Mouse (Mus musculus): ENCODE results near the gene Mertk. TPM values are rescaled to one million over a fixed set of nuclear protein-coding genes. Genes with fewer than 3 reads are reported as not detected.

Gene Mertk
- total and polyA plus RNA-seq, 2 experiments from 2014 or later, result 2.0 to 7.7 TPM

- Histone ChIP-seq H3K36me3 (ENCODE audit: insufficient read depth, low read length) (no peaks in the 10 kb centered on the region), H3K4me1 (ENCODE audit: insufficient read depth, low read length) (no peaks in the 10 kb centered on the region), H3K9ac (replicated peaks; ENCODE audit: low read length, poor library complexity, severe bottlenecking) (no peak overlapping the region), H3K4me2 (ENCODE audit: low read depth, low read length, poor library complexity, severe bottlenecking) (no peak overlapping the region), H3K4me3 (ENCODE audit: low read depth, low read length) (no peak overlapping the region), H3K9me3 (ENCODE audit: low read length) (no peaks in the 10 kb centered on the region), H3K27me3 (ENCODE audit: insufficient read depth, low read length) (no peaks in the 10 kb centered on the region), H3K27ac (ENCODE audit: low read depth, low read length) (no peak overlapping the region)
- TF ChIP-seq CTCF (IDR thresholded peaks at IDR 0.05), result no peak
- DNase-seq (ENCODE audit: low spot score), result no peak
- ATAC-seq (ENCODE audit: low FRiP score), result no peak
- WGBS, result 91% methylated on average over 11 of the region's 11 CpGs
Observed at GRCm38 (mm10) chr2:128790875-128791614, 92.3 kb downstream of the Mertk start.

- TF ChIP-seq CTCF (IDR thresholded peaks at IDR 0.05), result no peak
- no peak for DNase-seq (ENCODE audit: low spot score)
- no peak for ATAC-seq (ENCODE audit: low FRiP score)
- H3K4me1 ChIP-seq (ENCODE audit: insufficient read depth, low read length), result no peaks in the 10 kb centered on the region
- H3K9me3 ChIP-seq (ENCODE audit: low read length), result no peaks in the 10 kb centered on the region
- H3K27me3 ChIP-seq (ENCODE audit: insufficient read depth, low read length), result no peaks in the 10 kb centered on the region
- no peak overlapping the region for H3K4me3 ChIP-seq (ENCODE audit: low read depth, low read length)
- no peak overlapping the region for H3K4me2 ChIP-seq (ENCODE audit: low read depth, low read length, poor library complexity, severe bottlenecking)
- H3K27ac ChIP-seq (ENCODE audit: low read depth, low read length), result no peak overlapping the region
- 84% methylated on average over 6 of the region's 6 CpGs for WGBS
- no peaks in the 10 kb centered on the region for H3K36me3 ChIP-seq (ENCODE audit: insufficient read depth, low read length)
- no peak overlapping the region for H3K9ac ChIP-seq (replicated peaks; ENCODE audit: low read length, poor library complexity, severe bottlenecking)
Observed at GRCm38 (mm10) chr2:128793958-128794357, 95.2 kb downstream of the Mertk start.

- H3K36me3 ChIP-seq (ENCODE audit: insufficient read depth, low read length), result no peaks in the 10 kb centered on the region
- no peaks in the 10 kb centered on the region for H3K9me3 ChIP-seq (ENCODE audit: low read length)
- no peaks in the 10 kb centered on the region for H3K4me1 ChIP-seq (ENCODE audit: insufficient read depth, low read length)
- H3K4me3 ChIP-seq (ENCODE audit: low read depth, low read length), result no peak overlapping the region
- WGBS, result 86% methylated on average over 6 of the region's 6 CpGs
- H3K27ac ChIP-seq (ENCODE audit: low read depth, low read length), result no peak overlapping the region
- DNase-seq (ENCODE audit: low spot score) (no peak), ATAC-seq (ENCODE audit: low FRiP score) (no peak)
- H3K9ac ChIP-seq (replicated peaks; ENCODE audit: low read length, poor library complexity, severe bottlenecking), result no peak overlapping the region
- TF ChIP-seq CTCF (IDR thresholded peaks at IDR 0.05), result no peak
- no peak overlapping the region for H3K4me2 ChIP-seq (ENCODE audit: low read depth, low read length, poor library complexity, severe bottlenecking)
- no peaks in the 10 kb centered on the region for H3K27me3 ChIP-seq (ENCODE audit: insufficient read depth, low read length)
Observed at GRCm38 (mm10) chr2:128796463-128796862, 97.7 kb downstream of the Mertk start.

GRCm38 (mm10) chr2:128803441-128803840 is 104.7 kb downstream of the Mertk start:
- Histone ChIP-seq H3K9me3 (ENCODE audit: low read length) (no peaks in the 10 kb centered on the region), H3K27me3 (ENCODE audit: insufficient read depth, low read length) (no peaks in the 10 kb centered on the region), H3K4me2 (ENCODE audit: low read depth, low read length, poor library complexity, severe bottlenecking) (no peak overlapping the region), H3K36me3 (ENCODE audit: insufficient read depth, low read length) (no peaks in the 10 kb centered on the region), H3K9ac (replicated peaks; ENCODE audit: low read length, poor library complexity, severe bottlenecking) (no peak overlapping the region), H3K4me3 (ENCODE audit: low read depth, low read length) (no peak overlapping the region), H3K4me1 (ENCODE audit: insufficient read depth, low read length) (no peaks in the 10 kb centered on the region), H3K27ac (ENCODE audit: low read depth, low read length) (no peak overlapping the region)
- no peak for TF ChIP-seq CTCF (IDR thresholded peaks at IDR 0.05)
- no peak for ATAC-seq (ENCODE audit: low FRiP score)
- 97% methylated on average over 4 of the region's 4 CpGs for WGBS
- DNase-seq (ENCODE audit: low spot score), result no peak

DNA sequence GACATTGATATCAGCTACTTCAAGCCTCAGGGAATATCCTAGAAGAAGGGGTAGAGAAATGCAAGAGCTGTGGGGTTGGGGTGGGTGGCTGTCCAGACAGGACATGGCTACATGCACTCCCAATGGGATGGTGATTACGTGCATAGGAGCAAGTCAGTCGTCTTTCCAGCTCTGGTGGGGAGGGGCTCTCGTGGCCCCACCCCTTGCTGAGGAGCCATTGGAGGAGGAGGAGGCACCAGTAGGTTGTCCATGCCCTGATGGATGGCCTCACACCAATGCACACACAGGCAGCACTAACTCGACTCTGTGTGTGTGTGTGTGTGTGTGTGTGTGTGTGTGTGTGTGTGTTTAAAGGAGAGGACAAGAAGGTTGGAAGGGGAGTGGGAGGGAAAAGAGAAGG is 106.6 kb downstream of the Mertk start:
- no peak for ATAC-seq (ENCODE audit: low FRiP score)
- H3K27ac ChIP-seq (ENCODE audit: low read depth, low read length), result no peak overlapping the region
- H3K4me2 ChIP-seq (ENCODE audit: low read depth, low read length, poor library complexity, severe bottlenecking), result no peak overlapping the region
- H3K9ac ChIP-seq (replicated peaks; ENCODE audit: low read length, poor library complexity, severe bottlenecking), result no peak overlapping the region
- H3K4me1 ChIP-seq (ENCODE audit: insufficient read depth, low read length), result no peaks in the 10 kb centered on the region
- no peak for TF ChIP-seq CTCF (IDR thresholded peaks at IDR 0.05)
- no peak for DNase-seq (ENCODE audit: low spot score)
- no peak overlapping the region for H3K4me3 ChIP-seq (ENCODE audit: low read depth, low read length)
- WGBS, result 66% methylated on average over 4 of the region's 4 CpGs
- H3K36me3 ChIP-seq (ENCODE audit: insufficient read depth, low read length), result no peaks in the 10 kb centered on the region
- no peaks in the 10 kb centered on the region for H3K9me3 ChIP-seq (ENCODE audit: low read length)
- no peaks in the 10 kb centered on the region for H3K27me3 ChIP-seq (ENCODE audit: insufficient read depth, low read length)

GRCm38 (mm10) chr2:128806561-128806960 is 107.8 kb downstream of the Mertk start:
- DNase-seq (ENCODE audit: low spot score) (no peak), ATAC-seq (ENCODE audit: low FRiP score) (no peak)
- WGBS, result 79% methylated on average over 8 of the region's 8 CpGs
- H3K9me3 ChIP-seq (ENCODE audit: low read length), result no peaks in the 10 kb centered on the region
- no peak overlapping the region for H3K4me3 ChIP-seq (ENCODE audit: low read depth, low read length)
- H3K9ac ChIP-seq (replicated peaks; ENCODE audit: low read length, poor library complexity, severe bottlenecking), result no peak overlapping the region
- H3K27ac ChIP-seq (ENCODE audit: low read depth, low read length), result no peak overlapping the region
- no peaks in the 10 kb centered on the region for H3K4me1 ChIP-seq (ENCODE audit: insufficient read depth, low read length)
- TF ChIP-seq CTCF (IDR thresholded peaks at IDR 0.05), result no peak
- no peaks in the 10 kb centered on the region for H3K27me3 ChIP-seq (ENCODE audit: insufficient read depth, low read length)
- H3K4me2 ChIP-seq (ENCODE audit: low read depth, low read length, poor library complexity, severe bottlenecking), result no peak overlapping the region
- no peaks in the 10 kb centered on the region for H3K36me3 ChIP-seq (ENCODE audit: insufficient read depth, low read length)

Data from midbrain, postnatal 0 days (tissue).